Mouse (Mus musculus) NIH3T3 (cell line): ENCODE measurements around the gene Reep6.

Experiments
- DNase-seq: peaks from one replicate; pipeline ENCODE4 v3.0.0-alpha.2; 2012; ENCODE audit warnings: low read depth

Gene Reep6

GRCm38 (mm10) chr10:80329273-80330081, at the start of gene Reep6, which contains the start of gene Pcsk4:
Reep6 (plus strand) TSS chr10:80329953.
Pcsk4 (minus strand) TSS chr10:80329498.
- peak; percentile 96 for DNase-seq

- DNase-seq = no peak
Observed at GRCm38 (mm10) chr10:80281304-80281703, 48.4 kb upstream of the Reep6 start.

GRCm38 (mm10) chr10:80281921-80282371, 47.8 kb upstream of the Reep6 start:
- DNase-seq = no peak

GRCm38 (mm10) chr10:80282481-80283441, 47.0 kb upstream of the Reep6 start:
- no peak for DNase-seq

GRCm38 (mm10) chr10:80285222-80286070, 44.3 kb upstream of the Reep6 start:
- DNase-seq = no peak

GRCm38 (mm10) chr10:80288097-80288496, 41.7 kb upstream of the Reep6 start:
- DNase-seq = no peak

GRCm38 (mm10) chr10:80288657-80289056, 41.1 kb upstream of the Reep6 start:
- peak; percentile 36 for DNase-seq

- DNase-seq = peak; percentile 98
Observed at GRCm38 (mm10) chr10:80292251-80293146, 37.3 kb upstream of the Reep6 start, which contains the start of gene Rps15. Rps15 (plus strand) TSS chr10:80292453.

- DNase-seq = peak; percentile 64
Observed at GRCm38 (mm10) chr10:80293325-80293724, 36.4 kb upstream of the Reep6 start.

- DNase-seq = peak; percentile 44
Observed at GRCm38 (mm10) chr10:80294311-80294710, 35.4 kb upstream of the Reep6 start.

- DNase-seq = peak; percentile 24
Observed at GRCm38 (mm10) chr10:80294788-80295303, 34.9 kb upstream of the Reep6 start.

- peak; percentile 80 for DNase-seq
Observed at GRCm38 (mm10) chr10:80295618-80296425, 33.9 kb upstream of the Reep6 start, which contains the start of gene Apc2. Apc2 (plus strand) TSS chr10:80295977.

- no peak for DNase-seq
Observed at GRCm38 (mm10) chr10:80296824-80297223, 32.9 kb upstream of the Reep6 start.

GRCm38 (mm10) chr10:80297526-80298133, 32.1 kb upstream of the Reep6 start:
- DNase-seq = no peak

- DNase-seq = no peak
Observed at GRCm38 (mm10) chr10:80298571-80299281, 31.0 kb upstream of the Reep6 start.

GRCm38 (mm10) chr10:80299301-80299700, 30.5 kb upstream of the Reep6 start:
- DNase-seq = no peak

- no peak for DNase-seq
Observed at GRCm38 (mm10) chr10:80299824-80300223, 29.9 kb upstream of the Reep6 start.

GRCm38 (mm10) chr10:80300672-80301181, 29.0 kb upstream of the Reep6 start:
- DNase-seq = no peak
